Mouse (Mus musculus): Measurements from ENCODE around the gene Onecut1. TPM values are rescaled to one million over a fixed set of nuclear protein-coding genes. Genes with fewer than 3 reads are reported as not detected.

The Onecut1 gene
- polyA plus RNA-seq, 1 experiment from 2014 or later = 0.51 TPM

GRCm38 (mm10) chr9:74849195-74849978 lies 12.3 kb upstream of the Onecut1 start:
- H3K4me2 ChIP-seq (replicated peaks; ENCODE audit: low read depth, low read length) = peak overlapping the region; percentile 69
- H3K4me1 ChIP-seq (ENCODE audit: control insufficient read depth, insufficient read depth, low read length) = 0 out of 2 replicates have a peak, but pooled peaks cover 6% of the 10 kb centered on the region
- no peak for ATAC-seq (ENCODE audit: insufficient number of reproducible peaks, insufficient read depth, low FRiP score, low read depth)
- H3K27ac ChIP-seq (ENCODE audit: low read length) = no peak overlapping the region
- peaks cover 67% of the 10 kb centered on the region for H3K27me3 ChIP-seq (ENCODE audit: control insufficient read depth, insufficient read depth, low read length)
- 0 out of 2 replicates have a peak overlapping the region, but pooled peaks have one; percentile 14 for H3K9ac ChIP-seq (replicated peaks; ENCODE audit: low read depth, low read length)
- H3K36me3 ChIP-seq (ENCODE audit: control insufficient read depth, insufficient read depth, low read length) = no peaks in the 10 kb centered on the region
- 2% methylated on average over 61 of the region's 63 CpGs for WGBS
- H3K9me3 ChIP-seq (ENCODE audit: control insufficient read depth, low read depth, low read length) = no peaks in the 10 kb centered on the region
- peak overlapping the region; percentile 38 for H3K4me3 ChIP-seq (ENCODE audit: low read depth, low read length)

GRCm38 (mm10) chr9:74849979-74850780 lies 11.5 kb upstream of the Onecut1 start:
- Histone ChIP-seq H3K9me3 (ENCODE audit: control insufficient read depth, low read depth, low read length) (no peaks in the 10 kb centered on the region), H3K27ac (ENCODE audit: low read length) (no peak overlapping the region), H3K4me1 (ENCODE audit: control insufficient read depth, insufficient read depth, low read length) (0 out of 2 replicates have a peak, but pooled peaks cover 6% of the 10 kb centered on the region), H3K36me3 (ENCODE audit: control insufficient read depth, insufficient read depth, low read length) (no peaks in the 10 kb centered on the region), H3K4me3 (ENCODE audit: low read depth, low read length) (peak overlapping the region; percentile 38; the same call in 1 of the 2 replicates), H3K4me2 (replicated peaks; ENCODE audit: low read depth, low read length) (peak overlapping the region; percentile 69; the same call in 1 of the 2 replicates), H3K9ac (replicated peaks; ENCODE audit: low read depth, low read length) (no peak overlapping the region), H3K27me3 (ENCODE audit: control insufficient read depth, insufficient read depth, low read length) (peaks cover 72% of the 10 kb centered on the region)
- WGBS = 10% methylated on average over 12 of the region's 12 CpGs
- ATAC-seq (ENCODE audit: insufficient number of reproducible peaks, insufficient read depth, low FRiP score, low read depth) = no peak

GRCm38 (mm10) chr9:74850781-74851145 lies 11.0 kb upstream of the Onecut1 start:
- H3K4me2 ChIP-seq (replicated peaks; ENCODE audit: low read depth, low read length) = no peak overlapping the region
- ATAC-seq (ENCODE audit: insufficient number of reproducible peaks, insufficient read depth, low FRiP score, low read depth) = no peak
- H3K4me3 ChIP-seq (ENCODE audit: low read depth, low read length) = no peak overlapping the region
- no peaks in the 10 kb centered on the region for H3K36me3 ChIP-seq (ENCODE audit: control insufficient read depth, insufficient read depth, low read length)
- H3K9me3 ChIP-seq (ENCODE audit: control insufficient read depth, low read depth, low read length) = no peaks in the 10 kb centered on the region
- no peak overlapping the region for H3K9ac ChIP-seq (replicated peaks; ENCODE audit: low read depth, low read length)
- WGBS = 11% methylated on average over 5 of the region's 5 CpGs
- H3K4me1 ChIP-seq (ENCODE audit: control insufficient read depth, insufficient read depth, low read length) = 0 out of 2 replicates have a peak, but pooled peaks cover 6% of the 10 kb centered on the region
- no peak overlapping the region for H3K27ac ChIP-seq (ENCODE audit: low read length)
- H3K27me3 ChIP-seq (ENCODE audit: control insufficient read depth, insufficient read depth, low read length) = peaks cover 72% of the 10 kb centered on the region

DNA sequence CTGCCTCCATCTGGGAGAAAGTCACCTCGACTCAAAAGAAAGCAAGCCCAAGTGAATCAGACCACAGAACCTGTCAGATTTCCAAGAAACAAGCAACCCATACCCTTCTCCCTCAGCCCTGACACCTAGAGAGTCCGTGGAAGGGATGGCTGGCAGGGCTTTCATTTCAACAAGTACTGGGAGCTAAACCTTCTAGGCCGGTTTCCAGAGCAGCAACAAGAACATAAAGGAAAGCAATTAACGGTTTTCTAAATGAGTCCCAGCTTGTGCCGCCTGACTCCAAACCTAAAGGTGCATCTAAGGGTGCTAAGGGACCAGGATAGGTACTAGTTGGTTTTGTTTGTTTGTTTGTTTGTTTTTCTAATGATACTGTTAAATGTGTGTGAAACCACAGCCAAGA lies 10.1 kb upstream of the Onecut1 start:
- Histone ChIP-seq H3K9me3 (ENCODE audit: control insufficient read depth, low read depth, low read length) (no peaks in the 10 kb centered on the region), H3K4me2 (replicated peaks; ENCODE audit: low read depth, low read length) (no peak overlapping the region), H3K27me3 (ENCODE audit: control insufficient read depth, insufficient read depth, low read length) (peaks cover 71% of the 10 kb centered on the region), H3K27ac (ENCODE audit: low read length) (no peak overlapping the region), H3K4me1 (ENCODE audit: control insufficient read depth, insufficient read depth, low read length) (0 out of 2 replicates have a peak, but pooled peaks cover 6% of the 10 kb centered on the region), H3K4me3 (ENCODE audit: low read depth, low read length) (no peak overlapping the region), H3K9ac (replicated peaks; ENCODE audit: low read depth, low read length) (no peak overlapping the region), H3K36me3 (ENCODE audit: control insufficient read depth, insufficient read depth, low read length) (no peaks in the 10 kb centered on the region)
- WGBS = 8% methylated on average over 5 of the region's 5 CpGs
- ATAC-seq (ENCODE audit: insufficient number of reproducible peaks, insufficient read depth, low FRiP score, low read depth) = no peak

DNA sequence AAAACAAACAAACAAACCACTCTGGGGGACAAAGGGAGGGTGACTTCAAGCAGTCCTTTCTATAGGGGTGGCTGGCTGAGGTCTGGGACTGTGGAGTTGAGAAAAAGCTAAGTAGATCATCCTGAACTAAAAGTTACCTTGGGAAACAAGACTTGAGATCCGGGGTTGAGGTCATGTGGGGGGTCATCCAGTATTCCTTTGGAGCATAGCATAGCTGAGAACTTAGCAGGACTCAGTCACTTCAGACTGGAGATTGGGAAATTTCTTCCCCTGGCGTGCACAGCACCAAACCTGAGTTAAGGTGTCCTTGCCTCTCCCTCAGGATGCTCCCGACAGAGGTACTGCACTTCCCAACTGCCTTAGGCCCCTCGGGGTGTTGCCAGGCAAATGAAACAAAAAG lies 9.4 kb upstream of the Onecut1 start:
- WGBS = 8% methylated on average over 4 of the region's 4 CpGs
- Histone ChIP-seq H3K36me3 (ENCODE audit: control insufficient read depth, insufficient read depth, low read length) (no peaks in the 10 kb centered on the region), H3K4me2 (replicated peaks; ENCODE audit: low read depth, low read length) (no peak overlapping the region), H3K4me3 (ENCODE audit: low read depth, low read length) (no peak overlapping the region), H3K4me1 (ENCODE audit: control insufficient read depth, insufficient read depth, low read length) (0 out of 2 replicates have a peak, but pooled peaks cover 6% of the 10 kb centered on the region), H3K9me3 (ENCODE audit: control insufficient read depth, low read depth, low read length) (no peaks in the 10 kb centered on the region), H3K27me3 (ENCODE audit: control insufficient read depth, insufficient read depth, low read length) (peaks cover 67% of the 10 kb centered on the region), H3K9ac (replicated peaks; ENCODE audit: low read depth, low read length) (no peak overlapping the region), H3K27ac (ENCODE audit: low read length) (no peak overlapping the region)
- no peak for ATAC-seq (ENCODE audit: insufficient number of reproducible peaks, insufficient read depth, low FRiP score, low read depth)

- no peak for ATAC-seq (ENCODE audit: insufficient number of reproducible peaks, insufficient read depth, low FRiP score, low read depth)
- H3K27me3 ChIP-seq (ENCODE audit: control insufficient read depth, insufficient read depth, low read length) = peaks cover 70% of the 10 kb centered on the region
- H3K4me2 ChIP-seq (replicated peaks; ENCODE audit: low read depth, low read length) = no peak overlapping the region; the same call in 1 of the 2 replicates
- H3K9ac ChIP-seq (replicated peaks; ENCODE audit: low read depth, low read length) = no peak overlapping the region
- H3K4me1 ChIP-seq (ENCODE audit: control insufficient read depth, insufficient read depth, low read length) = 0 out of 2 replicates have a peak, but pooled peaks cover 6% of the 10 kb centered on the region
- H3K27ac ChIP-seq (ENCODE audit: low read length) = no peak overlapping the region
- 4% methylated on average over 25 of the region's 28 CpGs for WGBS
- 0 out of 2 replicates have a peak overlapping the region, but pooled peaks have one; percentile 5 for H3K4me3 ChIP-seq (ENCODE audit: low read depth, low read length)
- H3K9me3 ChIP-seq (ENCODE audit: control insufficient read depth, low read depth, low read length) = no peaks in the 10 kb centered on the region; the same call in 1 of the 2 replicates
- no peaks in the 10 kb centered on the region for H3K36me3 ChIP-seq (ENCODE audit: control insufficient read depth, insufficient read depth, low read length)
Observed at GRCm38 (mm10) chr9:74853191-74854072, 8.3 kb upstream of the Onecut1 start.

DNA sequence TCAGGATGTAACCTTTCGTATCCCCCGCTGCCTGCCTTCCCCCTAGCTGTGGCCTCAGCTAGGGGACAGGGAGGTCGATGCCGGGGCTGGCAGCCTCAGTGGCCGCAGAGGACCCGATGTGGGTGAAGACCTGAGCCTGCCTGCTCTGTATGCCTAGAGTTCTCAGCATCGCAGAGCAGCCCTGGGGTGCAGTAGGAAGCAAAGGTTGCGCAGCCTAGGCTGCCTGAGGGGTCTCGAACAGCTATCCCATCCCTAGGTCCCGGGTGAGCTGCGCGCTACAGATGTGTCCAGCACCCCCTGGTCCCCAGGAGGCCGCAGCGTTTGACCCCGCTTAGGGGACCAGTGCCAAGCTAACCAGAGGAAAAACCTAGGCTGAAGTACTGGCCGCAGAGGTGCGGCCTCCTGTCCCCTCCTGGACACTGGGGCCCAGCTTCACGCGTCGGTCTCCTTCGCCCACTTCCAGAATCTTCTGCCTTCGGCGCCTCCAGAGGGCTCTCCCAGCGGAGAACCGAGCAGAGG lies 7.6 kb upstream of the Onecut1 start:
- Histone ChIP-seq H3K9ac (replicated peaks; ENCODE audit: low read depth, low read length) (no peak overlapping the region), H3K9me3 (ENCODE audit: control insufficient read depth, low read depth, low read length) (no peaks in the 10 kb centered on the region; the same call in 1 of the 2 replicates), H3K4me2 (replicated peaks; ENCODE audit: low read depth, low read length) (no peak overlapping the region; the same call in 1 of the 2 replicates), H3K27me3 (ENCODE audit: control insufficient read depth, insufficient read depth, low read length) (peaks cover 71% of the 10 kb centered on the region), H3K36me3 (ENCODE audit: control insufficient read depth, insufficient read depth, low read length) (no peaks in the 10 kb centered on the region), H3K4me3 (ENCODE audit: low read depth, low read length) (0 out of 2 replicates have a peak overlapping the region, but pooled peaks have one; percentile 5), H3K4me1 (ENCODE audit: control insufficient read depth, insufficient read depth, low read length) (0 out of 2 replicates have a peak, but pooled peaks cover under 1% of the 10 kb centered on the region), H3K27ac (ENCODE audit: low read length) (0 out of 2 replicates have a peak overlapping the region, but pooled peaks have one; percentile 6)
- WGBS = 3% methylated on average over 25 of the region's 25 CpGs
- no peak for ATAC-seq (ENCODE audit: insufficient number of reproducible peaks, insufficient read depth, low FRiP score, low read depth)
